Mouse (Mus musculus): ENCODE data around the gene Slc25a31. TPM values are rescaled to one million over a fixed set of nuclear protein-coding genes. Genes with fewer than 3 reads are reported as not detected.

Slc25a31 gene
- polyA plus RNA-seq, 1 experiment from 2014 or later, result 0.25 TPM

DNA sequence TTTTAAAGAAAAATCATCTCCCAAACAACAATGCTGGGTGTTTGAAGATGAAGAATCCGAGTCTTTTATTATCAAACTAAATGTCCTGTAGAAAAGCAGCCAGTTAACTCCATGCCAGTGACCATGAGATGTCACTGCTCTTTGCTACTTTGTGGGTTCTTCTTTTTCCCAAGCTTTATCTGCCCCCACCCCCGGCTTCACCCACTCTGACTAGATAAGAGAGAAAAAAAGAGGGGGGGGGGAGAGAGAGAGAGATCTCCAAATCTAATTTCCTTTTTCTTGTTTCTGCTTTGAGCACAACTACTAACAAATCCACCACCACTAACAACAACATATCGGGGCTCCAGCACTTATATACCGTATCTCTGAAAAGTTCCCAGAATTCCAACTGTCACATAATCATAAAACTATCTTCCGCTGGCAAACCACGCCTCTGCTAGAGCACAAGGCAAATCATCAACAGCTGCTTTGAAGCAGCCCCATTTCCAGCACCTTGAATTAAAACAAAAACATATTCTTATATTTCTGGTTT lies 29.8 kb downstream of the Slc25a31 start:
- Histone ChIP-seq H3K9me3 (no peaks in the 10 kb centered on the region), H3K27me3 (0 out of 2 replicates have a peak, but pooled peaks cover 3% of the 10 kb centered on the region), H3K36me3 (no peaks in the 10 kb centered on the region), H3K4me2 (no peak overlapping the region), H3K4me3 (no peak overlapping the region), H3K27ac (no peak overlapping the region), H3K9ac (no peak overlapping the region), H3K4me1 (no peaks in the 10 kb centered on the region)
- 77% methylated on average over 6 of the region's 6 CpGs for WGBS
- no peak for ATAC-seq (ENCODE audit: insufficient number of reproducible peaks, insufficient read depth, low FRiP score, low TSS enrichment, low read depth)

DNA sequence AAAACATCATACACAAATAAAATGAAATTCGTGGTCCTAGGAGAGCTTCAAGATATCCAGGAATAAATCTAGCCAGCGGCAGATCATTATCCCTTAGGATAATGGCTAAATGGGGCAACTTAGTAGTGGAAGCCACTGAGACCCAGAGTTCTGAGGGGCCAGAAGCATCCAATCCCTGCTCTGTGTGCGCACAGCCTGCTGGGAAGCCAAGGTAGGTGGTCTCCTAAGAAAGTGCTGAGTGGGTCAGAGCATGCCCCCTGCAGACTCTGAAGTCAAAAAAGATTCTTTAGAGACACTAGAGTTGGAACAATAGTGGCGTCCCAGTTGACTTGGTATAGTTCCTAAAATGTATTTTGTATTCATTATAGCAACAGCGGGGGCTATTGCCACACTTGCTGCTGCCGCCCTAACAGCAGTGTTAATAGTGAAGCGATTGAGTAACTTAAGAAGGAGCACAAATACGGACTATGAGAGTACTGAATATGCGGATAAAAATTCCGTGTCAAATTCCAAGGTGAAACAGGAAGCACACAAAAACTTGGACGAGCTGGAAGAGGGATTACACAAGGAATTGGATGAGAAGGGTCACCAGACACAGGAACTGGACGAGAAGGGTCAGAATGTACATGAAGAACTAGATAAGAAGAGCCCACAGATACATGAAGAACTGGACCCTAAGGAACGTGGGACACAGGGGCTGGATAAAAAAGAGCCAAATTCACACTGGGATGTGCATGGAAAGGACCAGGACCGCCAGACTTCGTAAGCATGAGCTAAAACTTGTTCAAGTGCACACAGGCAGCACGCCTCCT lies 35.6 kb downstream of the Slc25a31 start, which contains the start of gene Hspa4l:
TSS of gene Hspa4l (plus strand) at position 472 of the 812 bp plus-strand sequence.
- Histone ChIP-seq H3K36me3 (no peaks in the 10 kb centered on the region), H3K27ac (peak within 1 kb of the TSS; percentile 60), H3K4me3 (peak within 1 kb of the TSS; percentile 74), H3K4me2 (peak within 1 kb of the TSS; percentile 94), H3K27me3 (peaks cover 11% of the 10 kb centered on the region), H3K9me3 (no peaks in the 10 kb centered on the region), H3K4me1 (peaks cover 16% of the 10 kb centered on the region), H3K9ac (peak within 1 kb of the TSS; percentile 76)
- WGBS, result 18% methylated on average over 16 of the region's 16 CpGs
- no peak for ATAC-seq (ENCODE audit: insufficient number of reproducible peaks, insufficient read depth, low FRiP score, low TSS enrichment, low read depth)

DNA sequence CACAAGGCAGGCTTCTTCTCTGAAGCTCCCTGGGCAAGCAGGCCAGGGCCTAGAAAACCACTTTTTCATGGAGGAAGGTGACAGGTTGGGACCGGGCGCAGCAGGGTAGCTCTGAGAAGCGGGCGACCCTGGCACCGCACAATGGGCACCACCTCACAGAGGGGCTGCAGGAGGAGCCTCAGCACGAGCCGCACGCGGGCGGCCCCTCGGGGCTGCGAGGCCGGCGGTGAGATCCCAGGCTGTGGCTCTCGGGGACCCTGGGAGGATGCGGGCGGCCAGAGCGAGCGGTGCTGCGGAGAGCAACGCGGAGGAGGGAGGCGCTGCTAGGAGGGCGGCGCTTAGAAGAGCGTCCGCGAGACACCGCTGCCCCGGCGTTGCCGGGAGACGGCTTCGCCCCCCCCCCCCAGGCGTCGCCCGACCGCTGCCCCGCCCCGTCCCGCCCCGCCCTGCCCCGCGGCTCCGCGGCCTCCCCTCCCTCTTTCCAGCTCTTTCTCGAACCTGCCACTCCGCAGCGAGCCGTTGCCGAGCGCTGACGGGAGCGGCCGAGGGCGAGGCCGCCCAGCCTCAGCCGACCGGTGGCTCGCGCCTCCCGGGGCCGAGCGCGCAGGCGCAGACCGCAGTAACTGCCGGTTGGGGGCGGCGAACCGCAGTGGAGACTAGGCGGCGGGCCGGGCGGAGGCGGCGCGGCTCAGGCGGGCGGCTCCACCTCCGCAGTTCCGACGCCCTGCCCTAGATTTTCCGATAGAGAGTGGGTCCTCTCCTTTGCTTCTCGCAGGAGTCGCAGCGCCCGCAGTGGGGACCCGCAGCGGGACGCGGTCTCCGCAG lies 36.4 kb downstream of the Slc25a31 start:
- Histone ChIP-seq H3K4me3 (peak overlapping the region; percentile 74), H3K4me1 (peaks cover 16% of the 10 kb centered on the region), H3K27me3 (peaks cover 11% of the 10 kb centered on the region), H3K9me3 (no peaks in the 10 kb centered on the region), H3K4me2 (peak overlapping the region; percentile 94), H3K27ac (peak overlapping the region; percentile 60), H3K9ac (peak overlapping the region; percentile 76), H3K36me3 (no peaks in the 10 kb centered on the region)
- ATAC-seq (ENCODE audit: insufficient number of reproducible peaks, insufficient read depth, low FRiP score, low TSS enrichment, low read depth), result peak; percentile 95
- WGBS, result under 1% methylated on average over 69 of the region's 93 CpGs

DNA sequence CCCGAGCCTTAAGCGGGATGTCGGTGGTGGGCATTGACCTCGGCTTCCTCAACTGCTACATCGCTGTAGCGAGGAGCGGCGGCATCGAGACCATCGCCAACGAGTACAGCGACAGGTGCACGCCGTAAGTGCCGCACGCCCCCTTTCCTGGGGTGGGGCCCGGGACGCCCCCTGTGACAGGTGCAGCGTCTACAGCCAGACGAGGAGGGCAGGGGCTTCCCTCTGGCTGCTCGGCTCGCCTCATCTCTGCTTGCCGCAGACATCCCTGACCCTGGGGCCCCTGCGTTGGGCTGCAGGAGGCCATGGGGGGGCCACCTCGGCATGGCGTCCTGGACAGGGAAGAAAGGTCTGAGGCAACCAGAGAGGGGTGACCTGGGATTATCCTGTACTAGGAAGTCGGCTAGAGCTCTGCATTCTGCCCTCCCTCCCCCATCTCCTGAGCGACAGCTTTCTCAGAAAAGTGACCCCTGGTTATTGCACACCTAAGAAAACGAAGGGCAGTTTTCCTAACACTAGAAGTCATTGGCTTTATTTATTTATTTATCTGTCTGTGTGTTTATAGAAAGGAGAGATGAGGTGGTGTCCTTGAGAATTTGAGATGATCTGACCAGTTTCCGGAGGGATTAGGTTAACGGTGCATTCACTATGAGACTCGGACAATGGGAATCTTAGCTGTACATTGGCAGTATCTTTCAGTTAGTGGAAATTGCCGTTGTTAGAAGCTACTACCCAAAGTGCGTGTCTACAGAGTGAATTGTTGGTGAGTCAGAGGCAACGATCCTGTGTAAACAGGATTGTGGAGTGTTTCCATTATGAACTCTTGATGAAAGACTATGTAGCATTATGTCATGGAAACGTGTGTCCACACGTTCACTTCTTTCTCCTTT lies 37.2 kb downstream of the Slc25a31 start:
- peak overlapping the region; percentile 60; the same call in 1 of the 2 replicates for H3K27ac ChIP-seq
- peak overlapping the region; percentile 74 for H3K4me3 ChIP-seq
- peaks cover 16% of the 10 kb centered on the region for H3K4me1 ChIP-seq
- H3K4me2 ChIP-seq, result peak overlapping the region; percentile 94
- peak; percentile 18 for ATAC-seq (ENCODE audit: insufficient number of reproducible peaks, insufficient read depth, low FRiP score, low TSS enrichment, low read depth)
- H3K36me3 ChIP-seq, result no peaks in the 10 kb centered on the region
- 4% methylated on average over 37 of the region's 37 CpGs for WGBS
- no peaks in the 10 kb centered on the region for H3K9me3 ChIP-seq
- peak overlapping the region; percentile 76 for H3K9ac ChIP-seq
- H3K27me3 ChIP-seq, result peaks cover 11% of the 10 kb centered on the region

DNA sequence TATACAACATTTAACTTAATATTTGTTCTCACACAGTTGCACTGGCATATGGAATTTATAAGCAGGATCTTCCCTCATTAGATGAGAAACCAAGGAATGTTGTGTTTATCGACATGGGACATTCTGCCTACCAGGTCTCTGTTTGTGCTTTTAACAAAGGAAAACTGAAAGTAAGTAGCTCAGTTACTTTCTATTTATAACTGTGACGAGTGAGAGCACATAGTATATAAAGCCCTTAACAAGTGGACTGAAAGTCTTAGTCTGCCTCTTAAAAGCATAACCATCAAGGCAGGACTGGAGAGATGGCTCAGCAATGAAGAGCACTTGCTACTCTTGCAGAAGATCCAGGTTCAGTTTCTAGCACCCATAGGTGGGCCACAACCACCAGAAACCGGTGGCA lies 52.1 kb downstream of the Slc25a31 start:
- no peaks in the 10 kb centered on the region for H3K36me3 ChIP-seq
- no peaks in the 10 kb centered on the region for H3K27me3 ChIP-seq
- 82% methylated on average over 3 of the region's 3 CpGs for WGBS
- no peak for ATAC-seq (ENCODE audit: insufficient number of reproducible peaks, insufficient read depth, low FRiP score, low TSS enrichment, low read depth)
- H3K4me1 ChIP-seq, result no peaks in the 10 kb centered on the region
- no peak overlapping the region for H3K4me2 ChIP-seq
- H3K9ac ChIP-seq, result no peak overlapping the region
- H3K9me3 ChIP-seq, result no peaks in the 10 kb centered on the region
- no peak overlapping the region for H3K4me3 ChIP-seq
- H3K27ac ChIP-seq, result no peak overlapping the region

DNA sequence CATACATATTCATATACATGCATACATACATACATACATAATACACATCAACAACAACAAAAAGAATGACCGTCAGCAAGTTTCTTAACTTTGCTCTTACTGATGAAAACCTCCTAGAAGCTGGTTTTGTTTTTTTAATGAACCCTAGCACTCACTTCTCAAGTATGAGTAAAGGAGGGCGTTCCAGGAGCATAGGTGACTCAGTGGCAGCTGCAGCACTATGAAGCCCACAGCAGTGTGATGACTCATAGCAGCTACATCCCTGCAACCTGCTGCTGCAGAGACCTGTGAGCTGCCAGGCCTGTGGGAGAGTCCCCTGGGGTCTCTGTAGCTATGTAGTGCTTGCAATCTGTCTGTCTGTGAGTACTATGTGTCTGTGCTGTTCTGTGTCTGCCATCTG lies 52.7 kb downstream of the Slc25a31 start:
- ATAC-seq (ENCODE audit: insufficient number of reproducible peaks, insufficient read depth, low FRiP score, low TSS enrichment, low read depth), result no peak
- Histone ChIP-seq H3K36me3 (no peaks in the 10 kb centered on the region), H3K27me3 (no peaks in the 10 kb centered on the region), H3K4me1 (no peaks in the 10 kb centered on the region), H3K4me3 (no peak overlapping the region), H3K9ac (no peak overlapping the region), H3K27ac (no peak overlapping the region), H3K4me2 (no peak overlapping the region), H3K9me3 (no peaks in the 10 kb centered on the region)
- 87% methylated on average over 2 of the region's 2 CpGs for WGBS

Other genes starting within 250 kb of the Slc25a31 start
- 3.7 and 3.9 TPM in 2 replicates for gene Intu, start 177.6 kb upstream of the Slc25a31 start, polyA plus RNA-seq (2015; fragmentation: Nextera tagmentation; extraction: Ambion mirVana)
- 5.1 and 8.1 TPM in 2 replicates for gene Hspa4l, start 35.6 kb downstream of the Slc25a31 start, polyA plus RNA-seq (2015; fragmentation: Nextera tagmentation; extraction: Ambion mirVana)
- 51.8 and 54.9 TPM in 2 replicates for gene Plk4, start 91.2 kb downstream of the Slc25a31 start, polyA plus RNA-seq (2015; fragmentation: Nextera tagmentation; extraction: Ambion mirVana)
- gene Mfsd8, start 138.0 kb downstream of the Slc25a31 start, polyA plus RNA-seq (2015; fragmentation: Nextera tagmentation; extraction: Ambion mirVana), result 8.5 and 11.0 TPM in 2 replicates
- 11.3 and 12.8 TPM in 2 replicates for gene Abhd18, start 138.1 kb downstream of the Slc25a31 start, polyA plus RNA-seq (2015; fragmentation: Nextera tagmentation; extraction: Ambion mirVana)
- gene 1700034I23Rik, start 193.7 kb downstream of the Slc25a31 start, polyA plus RNA-seq (2015; fragmentation: Nextera tagmentation; extraction: Ambion mirVana), result 0.17 and 0.40 TPM in 2 replicates
- gene Larp1b, start 241.0 kb downstream of the Slc25a31 start, polyA plus RNA-seq (2015; fragmentation: Nextera tagmentation; extraction: Ambion mirVana), result 0.65 and 0.96 TPM in 2 replicates

Measured in embryonic facial prominence, embryonic 13.5 days (tissue).